Mouse (Mus musculus): Measurements from ENCODE around the gene Vil1.

GRCm38 (mm10) chr1:74362325-74363229, 46.6 kb upstream of the Vil1 start:
- TF ChIP-seq CTCF (conservative IDR thresholded peaks at IDR 0.05; ENCODE audit: insufficient read depth, insufficient read length, low read depth, low read length): no peak
- no peak for TF ChIP-seq POLR2A (IDR thresholded peaks at IDR 0.05; ENCODE audit: low read depth, low read length)
